Mouse (Mus musculus): ENCODE results near the gene Znfx1.
"Not testable (repeated sequence)": the region's sequence is repeated elsewhere in the genome, so short reads cannot be mapped to it uniquely, and the experiment has no call there.

Gene Znfx1

DNA sequence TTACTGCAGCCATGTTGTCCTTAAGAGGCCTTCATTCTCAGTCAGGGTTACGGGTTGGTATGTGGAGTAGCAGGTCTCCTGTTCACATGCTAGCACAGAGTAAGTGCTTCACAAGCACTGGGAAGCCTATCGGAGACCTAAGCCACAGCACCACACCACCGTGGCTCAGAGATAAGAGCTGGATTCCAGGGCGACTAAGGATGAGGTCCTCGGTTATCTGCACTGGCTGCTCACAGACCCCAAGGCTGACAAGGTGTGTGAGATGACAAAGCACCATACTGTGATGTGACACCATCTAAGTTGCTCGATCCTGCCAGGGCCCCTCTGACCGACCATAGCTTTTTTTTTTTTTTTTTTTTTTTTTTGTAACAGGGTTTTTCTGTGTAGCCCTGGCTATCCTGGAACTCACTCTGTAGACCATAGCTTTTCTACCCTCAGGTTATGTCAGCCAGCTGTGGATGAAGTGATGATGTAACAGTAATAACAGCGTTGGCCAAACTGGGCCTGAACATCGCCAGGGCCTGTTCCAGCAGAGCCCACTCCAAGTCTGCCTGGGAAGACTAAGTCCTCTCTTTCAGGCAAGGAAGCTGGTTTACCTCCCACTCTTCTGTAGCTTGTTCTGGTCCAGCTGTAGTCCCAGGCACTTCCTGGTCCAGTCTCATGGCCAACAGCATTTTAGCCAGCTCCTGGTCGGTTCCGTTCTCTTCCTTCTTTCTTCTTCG, 19.3 kb downstream of the Znfx1 start:
- DNase-seq: no peak

DNA sequence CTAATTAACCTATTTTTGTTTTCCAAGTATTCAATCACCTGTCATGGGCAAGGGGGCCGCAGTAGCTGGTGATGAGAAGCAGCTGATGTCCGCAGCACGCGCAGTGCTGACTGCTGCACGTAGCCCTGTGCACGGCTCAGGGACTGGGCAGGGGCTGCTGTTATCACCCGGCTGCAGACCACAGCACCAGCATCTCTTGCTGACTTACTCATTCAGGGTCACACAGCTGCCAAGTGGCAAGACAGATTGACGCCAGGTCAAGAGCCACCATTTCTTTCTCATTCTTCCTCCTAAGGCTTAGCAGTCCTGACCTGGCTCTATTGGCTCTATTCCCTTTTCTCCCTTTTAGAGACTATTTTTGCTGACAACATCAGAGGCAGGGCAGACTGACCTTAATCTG, 23.4 kb downstream of the Znfx1 start:
- DNase-seq: no peak

DNA sequence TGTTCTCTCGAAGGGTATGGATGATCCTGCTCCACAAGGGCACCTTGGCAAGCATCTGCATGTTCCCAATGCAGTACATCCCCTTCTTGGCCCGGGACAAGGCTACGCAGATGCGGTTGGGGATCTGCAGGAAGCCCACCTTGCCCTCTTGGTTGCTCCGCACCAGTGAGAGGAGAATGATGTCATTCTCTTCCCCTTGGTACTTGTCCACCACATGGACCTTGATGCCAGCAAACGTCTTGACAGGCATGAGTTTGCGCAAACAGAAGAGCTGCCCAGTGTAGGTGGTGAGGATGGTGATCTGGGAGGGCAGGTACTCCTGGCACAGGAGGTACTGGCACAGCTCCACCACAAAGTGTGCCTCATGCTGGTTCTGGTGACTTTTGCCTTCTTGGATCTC, 24.1 kb downstream of the Znfx1 start:
- no peak for DNase-seq

DNA sequence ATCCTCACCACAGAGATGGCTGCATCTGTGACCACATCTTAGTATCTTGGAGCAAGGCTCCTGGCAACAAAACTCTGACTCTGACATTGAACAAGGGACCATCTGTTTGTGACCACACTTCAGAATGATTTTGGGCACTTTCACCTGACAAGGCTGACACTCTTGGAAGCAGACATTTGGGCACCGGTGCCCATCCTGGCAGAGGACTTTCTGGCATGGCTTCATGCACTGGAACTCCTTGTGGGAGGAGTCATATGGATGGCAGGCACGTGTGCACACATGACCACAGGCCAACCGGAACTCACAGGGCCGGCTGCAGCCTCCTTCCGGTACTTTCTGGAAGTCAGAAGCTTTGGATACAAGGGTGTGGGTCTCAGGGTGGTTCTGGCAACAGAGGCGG, 24.5 kb downstream of the Znfx1 start:
- no peak for DNase-seq

DNA sequence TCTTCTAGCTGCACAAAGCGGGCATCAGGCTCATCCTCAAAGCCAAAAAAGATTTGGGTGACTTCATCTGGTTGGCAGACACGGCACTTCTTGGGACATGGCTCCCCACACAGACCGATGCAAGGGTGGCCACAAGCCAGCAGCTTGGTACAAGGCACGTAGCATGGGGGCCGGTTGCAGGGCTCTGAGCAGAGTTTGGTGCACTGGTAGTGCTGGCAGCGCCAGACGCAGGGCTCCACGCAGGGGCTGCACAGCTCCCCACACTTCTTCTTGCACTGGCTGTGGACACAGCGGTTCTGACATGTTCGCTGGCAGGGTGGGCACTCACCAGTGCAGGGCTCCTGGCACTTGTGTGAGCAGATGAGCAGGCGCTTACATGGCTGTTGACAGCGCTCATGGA, 25.1 kb downstream of the Znfx1 start:
- no peak for DNase-seq

DNA sequence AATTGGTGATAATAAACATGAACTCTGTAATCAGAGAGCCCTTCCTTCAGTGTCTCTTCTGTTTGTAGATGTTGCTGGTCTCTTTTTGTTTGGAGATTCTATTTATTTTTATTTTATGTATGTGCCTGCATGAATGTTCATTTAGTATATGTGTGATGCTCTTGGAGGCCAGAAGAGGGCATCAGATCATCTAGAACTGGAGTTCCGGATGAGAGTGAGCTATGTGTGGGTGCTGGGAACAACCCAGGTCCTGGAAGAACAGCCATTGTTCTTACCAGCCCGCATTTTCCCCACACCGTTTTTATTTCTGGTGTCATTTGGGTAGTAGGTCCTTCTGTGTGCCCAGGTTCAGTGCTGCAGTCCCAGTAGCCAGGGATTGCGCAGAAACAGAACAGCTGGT, 32.3 kb downstream of the Znfx1 start:
- no peak for DNase-seq

- no peak for DNase-seq
These were observed 34.3 kb downstream of the Znfx1 start for GRCm38 (mm10) chr2:167028553-167028952.

- no peak for DNase-seq
These were observed 43.4 kb downstream of the Znfx1 start for GRCm38 (mm10) chr2:167019396-167019795.

- no peak for DNase-seq
These were observed 47.5 kb downstream of the Znfx1 start for GRCm38 (mm10) chr2:167015382-167015718.

DNA sequence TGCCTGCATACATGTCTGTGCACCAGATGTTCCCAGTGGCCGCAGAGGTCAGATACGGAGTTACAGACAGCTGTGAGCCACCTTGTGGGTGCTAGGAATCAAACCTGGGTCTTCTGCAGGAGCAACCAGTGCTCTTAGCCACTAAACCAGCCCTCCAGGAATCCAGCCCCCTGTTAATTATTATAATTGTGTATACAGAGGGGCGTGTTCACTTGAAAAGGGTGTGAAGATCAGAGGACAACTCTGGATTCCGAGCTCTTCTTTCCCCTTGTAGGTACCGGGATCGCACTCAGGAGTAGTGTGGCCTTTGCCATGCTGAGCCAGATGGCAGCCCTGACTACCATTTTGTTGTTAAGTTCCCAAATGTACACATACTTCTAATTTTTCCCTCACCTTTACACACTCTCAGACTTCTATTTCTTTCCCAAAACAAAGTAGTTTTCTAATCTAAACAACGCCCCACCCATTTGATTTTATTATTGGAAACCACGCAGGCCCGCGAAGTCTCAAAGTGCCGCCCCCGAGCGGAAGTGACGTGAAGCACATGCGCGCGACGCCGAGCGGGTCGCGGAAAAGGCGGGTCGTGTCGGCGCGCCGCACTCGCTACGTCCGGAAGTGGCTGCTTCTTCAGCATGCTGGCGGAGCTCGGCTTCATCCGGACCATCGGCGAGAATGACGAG, 48.0 kb downstream of the Znfx1 start, which contains the start of gene Ddx27:
Ddx27 (plus strand) TSS at position 492 of the 680 bp plus-strand sequence.
- peak; percentile 96 for DNase-seq

DNA sequence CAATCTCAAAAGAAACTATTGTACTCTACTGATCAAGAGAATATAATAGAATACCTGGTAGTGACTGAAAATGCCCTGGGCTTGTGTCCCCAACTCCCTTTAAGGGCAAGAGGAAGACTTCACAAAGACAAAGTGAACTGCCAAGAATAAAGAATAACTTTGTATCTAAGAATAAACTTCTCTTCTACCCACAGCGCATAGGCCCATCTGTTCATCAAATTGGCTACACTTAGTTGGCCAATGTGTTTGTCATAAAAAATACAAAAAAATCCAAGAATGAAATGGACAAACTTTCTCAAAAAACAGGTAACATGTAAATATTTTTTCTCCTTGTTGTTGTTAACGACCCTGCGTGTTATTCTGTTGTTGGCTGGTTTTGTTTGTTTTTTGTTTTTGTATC, 52.3 kb downstream of the Znfx1 start:
- DNase-seq: no peak

- no peak for DNase-seq
These were observed 53.3 kb downstream of the Znfx1 start for GRCm38 (mm10) chr2:167009483-167009882.

GRCm38 (mm10) chr2:167007565-167007964, 55.2 kb downstream of the Znfx1 start:
- DNase-seq: not testable (repeated sequence)

DNA sequence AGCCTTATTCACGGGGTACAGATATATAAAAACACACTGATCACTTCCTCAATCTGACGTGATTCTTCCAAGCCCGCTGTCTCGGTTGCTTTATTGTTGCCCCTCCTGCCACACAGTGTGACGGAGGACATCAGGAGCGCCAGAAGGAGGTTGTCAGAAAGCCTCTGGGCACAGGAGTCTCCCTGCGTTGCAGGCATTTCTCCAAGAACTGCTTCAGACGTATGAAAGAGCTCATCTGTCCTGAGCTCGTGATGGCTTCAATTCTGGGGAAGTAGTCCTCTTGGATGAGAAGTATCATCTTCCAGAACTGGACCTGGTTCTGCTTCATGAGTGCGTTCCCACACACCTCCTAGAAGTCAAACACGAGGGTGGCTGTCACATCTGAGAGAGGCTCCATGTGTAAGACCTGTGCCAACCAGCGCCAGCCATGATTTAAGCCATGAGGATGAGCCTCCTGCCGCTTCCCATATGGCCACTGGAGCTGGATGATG, 55.8 kb downstream of the Znfx1 start:
- DNase-seq: no peak

GRCm38 (mm10) chr2:167006355-167006754, 56.5 kb downstream of the Znfx1 start:
- no peak for DNase-seq

- DNase-seq: peak; percentile 76
These were observed 58.5 kb downstream of the Znfx1 start for GRCm38 (mm10) chr2:167004099-167004854.

GRCm38 (mm10) chr2:167001486-167001885, 61.3 kb downstream of the Znfx1 start:
- no peak for DNase-seq

GRCm38 (mm10) chr2:166996533-166996894, 66.3 kb downstream of the Znfx1 start:
- DNase-seq: no peak

DNA sequence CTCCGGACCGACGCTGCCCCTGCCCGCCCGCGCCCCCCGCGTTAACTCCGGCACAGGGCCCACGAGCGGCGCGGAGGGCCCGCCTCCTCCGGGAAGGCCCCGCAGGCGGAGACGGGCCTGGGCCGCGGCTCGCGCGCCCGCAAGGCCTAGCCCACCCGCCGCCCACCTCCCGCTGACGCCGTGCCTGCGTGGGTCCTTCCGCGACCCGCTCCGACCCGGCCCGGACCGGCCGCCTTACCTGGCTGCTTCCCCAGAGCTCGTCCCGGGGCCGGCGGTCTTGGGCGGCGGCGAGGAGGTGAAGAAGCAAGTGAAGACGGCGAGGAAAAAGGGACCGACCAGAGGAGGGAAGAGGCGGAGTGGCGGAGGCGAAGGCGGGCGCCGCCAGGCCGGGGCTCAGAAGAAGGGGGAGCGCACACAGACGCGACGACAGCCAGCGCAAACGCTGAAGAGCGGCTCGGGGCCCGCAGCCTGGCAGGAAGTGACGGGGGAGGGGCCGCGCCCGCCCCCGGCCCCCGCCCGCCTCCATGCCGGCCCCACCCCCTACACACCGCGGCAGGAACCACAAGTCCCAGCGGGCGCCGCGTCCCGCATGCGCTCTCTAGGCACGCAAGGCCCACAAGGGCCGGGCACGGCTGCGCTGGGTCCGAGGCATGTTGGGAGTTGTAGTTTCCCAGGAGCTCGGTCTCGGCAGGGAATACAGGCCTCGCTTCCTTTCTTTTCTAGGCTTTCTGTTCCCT, 66.9 kb downstream of the Znfx1 start, which contains the start of gene Stau1:
Stau1 (minus strand) TSS at position 504 of the 737 bp plus-strand sequence.
- DNase-seq: peak; percentile 98

- DNase-seq: peak; percentile 47
These were observed 67.6 kb downstream of the Znfx1 start for GRCm38 (mm10) chr2:166995021-166995795.

GRCm38 (mm10) chr2:166991945-166992344, 70.9 kb downstream of the Znfx1 start:
- no peak for DNase-seq

- no peak for DNase-seq
These were observed 72.0 kb downstream of the Znfx1 start for GRCm38 (mm10) chr2:166990861-166991260.

Measured in kidney, postnatal 10 days (tissue).